Mouse (Mus musculus) MN1 (cell line): Measurements from ENCODE around the gene Zfhx3.

Experiments used
- DNase-seq: peaks from one replicate; pipeline ENCODE4 v3.0.0-alpha.2; 2016; ENCODE audit warnings: low spot score

Gene Zfhx3

DNA sequence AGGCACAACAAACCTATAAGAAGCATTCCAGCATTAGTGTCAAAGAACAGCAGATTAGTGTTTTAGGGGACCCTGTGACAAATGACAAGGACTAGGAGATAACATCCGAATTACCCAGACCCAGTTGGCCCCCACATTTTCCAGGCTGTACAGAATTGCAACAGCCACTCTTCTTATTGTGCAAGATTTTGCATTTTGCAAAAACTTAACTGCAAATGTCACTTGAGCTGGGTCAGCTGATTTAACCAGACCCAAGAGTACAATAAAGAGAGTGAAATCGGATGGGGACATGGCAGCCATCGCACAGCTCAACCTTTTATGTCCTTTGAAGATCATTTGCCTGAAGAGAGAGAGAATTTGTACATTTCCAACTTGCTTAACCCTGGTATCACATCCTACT is 720.3 kb downstream of the Zfhx3 start:
- DNase-seq = no peak

DNA sequence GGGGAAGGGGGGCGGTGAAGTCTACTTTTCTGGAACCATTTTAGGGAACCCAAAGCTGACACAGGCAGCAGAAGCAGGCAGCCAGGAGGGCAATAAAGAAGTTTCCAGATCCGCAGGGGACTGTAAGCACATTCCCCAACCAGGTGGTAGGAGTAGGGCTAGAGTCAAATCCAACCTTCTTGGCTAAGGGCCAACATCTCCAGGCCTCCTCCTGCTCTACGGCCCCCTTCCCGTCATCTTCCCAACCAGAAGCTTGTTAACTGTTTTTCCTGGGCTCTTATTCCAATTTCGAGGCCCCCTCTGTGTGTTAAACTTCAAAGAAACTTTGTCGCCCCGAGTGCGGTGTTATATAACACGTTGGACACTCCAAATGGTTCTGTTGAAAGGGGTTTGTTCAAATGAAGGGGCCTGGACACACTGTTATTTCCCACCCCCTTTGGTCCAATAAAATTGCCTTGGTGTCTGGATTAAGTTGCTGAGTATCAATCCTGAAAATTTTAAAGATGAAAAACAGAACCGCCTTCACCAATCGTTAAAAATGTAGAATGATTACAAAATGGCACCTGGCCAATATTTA is 729.6 kb downstream of the Zfhx3 start:
- DNase-seq = no peak

DNA sequence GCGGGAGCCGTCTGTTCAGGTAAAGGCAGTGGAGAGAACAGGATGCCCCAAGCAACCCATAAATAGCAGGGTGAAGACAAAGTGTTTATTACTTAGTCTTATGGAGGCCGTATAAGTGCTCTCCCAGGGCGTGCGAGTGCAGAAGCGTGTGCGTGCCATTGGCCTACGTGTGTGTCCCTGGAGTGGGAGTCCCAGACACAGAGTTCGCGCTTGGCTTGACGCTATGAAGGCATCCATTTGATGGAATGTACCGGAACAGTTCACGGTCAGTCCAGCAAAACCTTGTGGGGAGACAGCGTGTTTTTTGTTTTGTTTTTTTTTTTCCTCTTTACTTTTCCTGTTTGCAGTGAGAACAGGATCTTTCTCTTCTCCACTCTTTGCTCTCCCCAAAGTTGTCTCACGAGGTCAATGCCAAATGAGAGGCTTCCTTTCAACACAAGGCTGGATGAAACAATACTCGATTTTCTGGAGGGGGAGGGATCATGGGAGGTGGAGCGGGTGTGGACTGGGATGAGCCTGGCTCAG is 732.6 kb downstream of the Zfhx3 start:
- no peak for DNase-seq

DNA sequence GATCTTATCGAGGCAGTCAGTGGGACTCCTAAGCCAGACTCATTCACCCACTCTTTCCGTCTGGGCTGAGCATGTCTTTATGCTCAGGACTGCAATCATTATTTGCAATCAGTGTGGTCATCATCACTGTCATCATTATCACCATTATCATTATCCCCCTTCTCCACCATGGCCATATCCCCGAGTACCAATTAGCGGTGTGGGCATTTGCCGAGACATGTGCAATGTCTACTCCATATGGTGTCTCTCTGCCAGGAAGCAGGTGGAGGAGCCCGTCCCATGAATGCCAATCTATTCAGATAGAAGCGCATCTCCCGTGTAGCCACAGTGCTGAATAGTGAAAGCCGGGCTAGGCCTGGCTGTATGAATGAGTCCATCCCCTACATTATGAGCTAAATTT is 747.2 kb downstream of the Zfhx3 start:
- no peak for DNase-seq

DNA sequence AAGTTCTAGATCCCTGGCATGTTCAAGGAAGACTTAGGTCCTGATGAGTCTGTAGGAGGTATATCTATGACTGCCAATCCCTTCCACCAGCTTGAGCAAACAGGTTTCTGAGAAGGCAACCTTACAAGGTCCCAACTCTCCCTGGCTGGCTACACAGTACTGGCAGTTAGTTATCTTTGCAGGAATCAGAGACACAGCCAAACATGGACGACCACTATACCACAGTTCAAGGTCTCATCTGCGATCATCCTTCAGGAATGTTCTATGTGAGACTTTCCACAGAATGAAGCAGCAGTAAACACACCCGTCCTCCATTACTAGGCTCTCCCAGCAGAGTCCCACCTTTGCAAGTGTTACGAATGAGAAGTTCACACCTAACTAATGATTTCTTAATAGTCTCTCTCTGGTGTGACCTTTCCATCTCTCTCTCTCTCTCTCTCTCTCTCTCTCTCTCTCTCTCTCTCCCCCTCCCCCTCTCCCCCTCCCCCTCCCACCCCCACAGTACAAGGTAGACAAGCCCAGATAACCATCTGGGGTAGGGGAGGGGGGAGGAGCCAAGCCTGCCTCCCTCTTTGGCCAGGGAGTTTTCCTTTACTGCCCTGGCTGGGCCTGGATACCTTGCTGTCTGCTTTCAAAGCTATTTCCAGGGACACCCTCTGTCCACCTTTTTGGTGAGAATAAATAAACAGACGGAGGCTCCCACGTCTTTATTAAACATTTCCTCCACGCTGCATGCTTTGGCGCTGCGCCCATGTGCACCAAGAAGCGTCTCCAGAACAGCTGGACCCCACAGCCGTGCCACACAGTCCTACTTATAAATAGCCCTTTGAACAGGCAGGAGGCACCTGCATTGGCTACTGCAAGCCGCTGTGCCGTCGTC is 748.4 kb downstream of the Zfhx3 start:
- no peak for DNase-seq

DNA sequence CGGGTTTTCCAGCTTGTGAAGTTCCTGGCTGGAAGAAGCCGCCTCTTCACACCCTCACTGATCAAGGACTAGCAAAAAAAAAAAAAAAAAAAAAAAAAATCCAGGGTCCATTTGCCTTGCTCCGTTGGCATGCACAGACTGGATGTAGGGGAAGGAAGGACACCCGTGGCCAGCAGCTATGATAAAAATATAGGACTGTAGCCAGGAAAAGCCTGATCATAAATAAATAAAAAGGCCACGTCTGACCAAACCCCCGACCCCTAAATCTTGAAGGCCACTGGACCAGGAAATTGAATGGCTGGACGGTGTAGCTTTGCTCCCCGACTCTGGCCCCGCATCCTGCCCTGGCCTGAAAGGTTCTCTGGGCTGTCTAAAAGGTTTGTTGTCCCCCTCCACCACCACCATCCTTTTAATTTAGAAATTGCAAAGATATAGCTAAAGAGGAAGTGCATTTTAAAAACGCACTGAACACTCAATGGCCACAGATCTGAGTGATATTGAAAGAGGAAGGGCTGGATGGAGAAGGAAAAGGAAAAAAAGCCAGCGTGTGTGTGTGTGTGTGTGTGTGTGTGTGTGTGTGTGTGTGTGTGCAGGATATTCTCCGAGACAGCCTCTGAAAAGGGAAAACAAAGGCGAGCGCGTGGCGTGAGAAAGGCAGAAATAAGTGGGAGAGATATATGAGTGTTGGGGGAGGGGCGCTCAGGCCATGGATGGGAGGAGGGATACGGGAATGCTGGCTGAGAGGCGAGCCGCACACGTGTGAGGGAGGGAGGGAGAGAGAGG is 749.2 kb downstream of the Zfhx3 start:
- DNase-seq = no peak

DNA sequence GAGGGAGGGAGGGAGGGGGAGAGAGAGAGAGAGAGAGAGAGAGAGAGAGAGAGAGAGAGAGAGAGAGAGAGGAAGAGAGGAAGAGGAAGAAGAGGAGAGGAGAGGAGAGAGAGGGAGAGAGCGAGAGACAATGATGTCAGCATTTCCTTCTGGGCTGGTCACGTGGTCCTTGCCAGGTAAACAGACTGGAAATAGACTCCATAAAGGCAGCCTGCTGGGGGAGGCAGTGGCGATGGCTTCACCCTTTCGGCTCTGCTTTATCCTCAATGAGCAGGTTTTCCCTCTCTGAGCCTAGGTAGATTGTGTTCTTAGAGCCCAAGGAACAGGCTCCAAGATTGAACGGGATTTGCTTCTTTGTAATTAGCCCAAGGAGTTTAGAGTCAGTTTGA is 749.8 kb downstream of the Zfhx3 start:
- DNase-seq = no peak

DNA sequence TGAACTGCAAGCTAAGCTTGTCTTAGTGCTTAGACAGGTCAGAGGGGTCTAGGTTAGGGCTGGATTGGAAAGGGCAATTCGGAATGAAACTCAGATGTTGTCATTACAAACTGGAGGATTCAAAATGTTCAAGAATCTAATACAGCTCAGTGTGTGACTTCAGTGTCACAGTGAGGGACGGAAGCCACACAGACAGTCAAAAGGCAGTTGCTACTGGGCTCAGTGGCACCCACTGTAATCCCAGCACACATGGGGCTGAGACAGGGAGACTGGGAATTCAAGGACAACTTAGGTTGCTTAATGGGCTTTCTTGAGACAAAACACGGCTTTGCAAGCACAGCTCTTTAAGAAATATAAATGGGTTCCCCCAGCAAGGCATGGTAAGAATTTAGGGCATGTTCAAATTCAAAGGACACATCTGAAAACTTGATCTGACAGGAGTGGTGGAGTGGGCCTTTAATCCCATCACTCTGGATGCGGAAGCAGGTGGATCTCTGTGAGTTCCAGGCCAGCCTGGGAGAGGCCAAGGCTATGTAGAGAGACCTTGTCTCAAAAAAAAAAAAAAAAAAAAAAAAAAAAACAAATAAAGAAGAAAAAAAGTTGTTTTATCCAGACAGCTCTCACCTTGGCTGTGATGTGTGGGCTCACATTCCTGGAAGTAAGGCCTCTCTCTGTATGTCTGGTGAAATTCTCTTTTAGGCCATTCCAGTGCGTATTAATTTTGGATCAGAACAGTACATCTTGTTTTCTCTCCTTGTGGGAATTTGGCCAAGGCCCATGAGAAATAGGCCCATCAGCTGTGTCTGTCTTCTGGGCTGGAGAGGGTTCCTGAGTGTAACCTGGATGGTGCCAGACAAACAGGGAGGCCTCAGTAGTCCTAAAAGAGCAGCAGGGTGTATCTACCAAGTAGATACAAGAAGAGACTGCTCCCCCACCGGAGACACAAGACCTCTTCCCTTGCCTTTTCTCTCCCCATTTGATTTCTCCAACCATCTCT is 750.5 kb downstream of the Zfhx3 start:
- DNase-seq = no peak

DNA sequence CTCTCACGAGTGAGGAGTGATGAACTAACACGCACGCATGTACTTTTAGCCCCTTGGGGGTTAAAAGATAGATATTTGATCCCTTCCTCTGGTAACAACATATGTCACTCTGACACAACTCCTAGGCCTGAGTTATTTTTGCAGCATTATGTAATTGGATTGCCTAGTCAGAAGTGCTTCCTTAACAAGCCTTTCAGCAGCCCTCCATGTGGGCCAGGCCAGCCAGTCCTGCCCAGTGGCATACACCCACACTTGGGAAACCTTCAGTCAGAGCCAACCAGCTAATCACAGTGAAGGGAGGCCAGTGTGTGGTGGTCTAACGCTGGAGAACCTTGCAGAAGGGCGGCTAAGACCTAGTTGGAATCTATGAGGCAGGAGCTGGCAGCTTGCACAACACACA is 751.4 kb downstream of the Zfhx3 start:
- no peak for DNase-seq

DNA sequence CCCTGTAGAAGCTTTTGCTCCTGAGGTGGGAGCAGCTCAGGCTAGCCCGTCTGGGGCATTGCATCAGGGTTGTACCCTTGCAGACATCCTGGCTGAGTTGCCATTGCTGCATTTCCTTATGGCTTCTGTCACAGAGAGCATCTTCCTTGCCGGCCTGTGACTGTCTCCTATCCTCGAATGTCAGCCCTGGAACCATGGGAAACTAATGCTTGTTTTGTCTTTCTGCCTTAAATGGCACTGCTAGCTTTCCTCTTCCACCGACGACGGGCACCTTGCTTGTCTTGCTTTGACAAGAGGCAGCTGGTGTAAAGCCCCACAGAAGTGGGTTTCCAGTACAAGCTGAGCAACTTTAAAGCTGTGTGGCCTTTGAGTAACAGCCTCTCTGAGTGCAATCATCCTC is 752.1 kb downstream of the Zfhx3 start:
- no peak for DNase-seq

DNA sequence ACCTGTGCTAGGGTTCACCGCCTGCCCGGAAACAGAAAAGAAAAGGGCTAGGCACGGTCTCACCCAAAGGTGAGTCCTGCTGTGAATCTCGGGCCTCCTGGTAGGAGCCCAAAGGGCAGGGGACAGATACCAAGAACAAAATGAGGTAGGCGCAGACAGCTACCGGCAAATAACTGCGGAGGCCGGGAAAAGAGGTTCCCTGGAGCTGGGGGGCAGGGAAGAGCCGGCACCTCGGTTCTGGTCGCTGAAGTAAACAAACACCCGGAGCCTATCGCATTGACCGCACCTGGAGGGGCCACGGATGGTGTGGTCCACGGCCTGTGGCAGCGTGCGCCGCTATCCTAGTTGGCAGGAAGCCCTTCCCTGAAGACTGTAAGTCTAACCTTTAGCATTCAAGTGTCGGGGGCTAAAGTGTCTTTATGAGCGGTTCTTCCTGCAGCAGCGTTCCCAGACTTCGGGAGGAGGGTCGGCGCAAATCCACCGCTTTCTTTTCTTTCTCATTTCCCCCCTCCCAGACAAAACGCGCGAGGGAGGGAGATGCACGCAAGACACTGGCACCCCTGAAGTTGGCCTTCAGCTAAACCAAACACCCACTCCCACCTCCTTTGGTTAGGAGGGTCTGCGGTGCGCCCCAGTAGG is 752.9 kb downstream of the Zfhx3 start:
- DNase-seq = no peak

DNA sequence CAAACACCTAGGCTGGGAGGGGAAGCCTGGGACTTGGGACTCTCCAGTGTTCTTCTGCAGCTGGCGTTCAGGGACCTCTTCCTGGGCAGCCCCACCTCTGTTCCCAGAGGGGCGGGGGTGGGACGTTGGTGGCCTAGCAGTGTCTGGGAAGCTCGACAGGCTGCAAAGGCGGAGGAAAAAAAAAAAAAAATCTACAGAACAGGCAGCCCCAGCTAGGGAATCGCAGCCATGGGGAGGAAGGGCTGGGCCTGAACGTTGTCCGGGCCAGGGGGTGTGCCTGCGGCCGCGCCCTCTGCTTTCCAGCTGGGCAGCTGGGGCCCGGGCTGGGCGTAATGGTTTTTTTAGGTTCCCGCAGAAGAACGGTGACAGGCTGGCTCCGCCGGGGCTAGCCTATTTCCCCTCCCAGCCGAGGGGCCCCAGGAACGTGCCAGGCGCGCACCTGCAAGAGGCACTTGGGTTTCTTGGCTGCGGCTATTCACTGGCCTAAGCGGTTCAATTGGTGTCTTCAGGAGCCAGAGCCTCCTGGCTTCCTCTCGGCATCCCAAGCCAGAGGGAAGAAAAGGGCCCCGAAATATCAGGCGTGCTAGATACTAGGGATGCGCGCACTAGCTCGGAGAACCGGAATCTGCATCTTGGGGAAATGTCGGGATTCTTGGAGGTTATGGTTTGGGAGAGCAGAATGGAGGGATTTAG is 753.6 kb downstream of the Zfhx3 start:
- no peak for DNase-seq

DNA sequence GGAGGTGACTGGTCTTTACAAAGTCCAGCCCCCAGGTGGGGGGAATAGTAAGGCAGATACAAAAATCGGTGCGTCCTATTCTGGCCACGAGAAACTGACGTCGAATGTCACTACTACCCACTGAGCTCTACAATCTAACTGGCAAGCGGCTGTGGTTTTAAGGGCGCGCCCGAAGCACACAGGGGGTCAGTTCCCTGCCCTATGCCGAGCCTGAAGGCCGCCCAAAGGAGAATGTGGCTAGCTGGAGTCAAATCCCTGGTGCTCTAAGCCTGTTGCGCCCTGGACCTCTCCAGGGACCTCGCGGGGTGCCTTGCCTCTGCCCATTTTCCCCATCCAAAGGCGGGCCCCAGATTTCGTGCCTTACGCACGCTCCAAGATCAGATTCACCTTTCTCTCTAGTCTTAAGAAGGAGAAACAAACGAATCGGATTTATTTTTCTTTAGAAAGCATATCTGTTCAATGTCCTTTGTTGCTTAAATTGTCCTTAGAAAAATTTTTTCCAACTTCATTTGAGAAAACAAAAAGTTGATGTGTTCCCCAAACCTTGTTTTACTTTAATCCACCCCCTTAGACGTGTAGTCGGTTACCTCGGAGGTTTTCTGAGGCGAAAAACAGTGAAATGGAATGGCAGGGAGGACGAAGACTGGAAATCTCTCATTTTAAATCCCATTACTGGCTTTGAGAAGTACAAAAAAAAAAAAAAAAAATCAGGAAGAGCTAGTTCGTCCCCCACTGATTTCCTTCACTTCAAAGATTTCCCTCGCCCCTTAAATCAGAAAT is 754.4 kb downstream of the Zfhx3 start:
- DNase-seq = no peak

DNA sequence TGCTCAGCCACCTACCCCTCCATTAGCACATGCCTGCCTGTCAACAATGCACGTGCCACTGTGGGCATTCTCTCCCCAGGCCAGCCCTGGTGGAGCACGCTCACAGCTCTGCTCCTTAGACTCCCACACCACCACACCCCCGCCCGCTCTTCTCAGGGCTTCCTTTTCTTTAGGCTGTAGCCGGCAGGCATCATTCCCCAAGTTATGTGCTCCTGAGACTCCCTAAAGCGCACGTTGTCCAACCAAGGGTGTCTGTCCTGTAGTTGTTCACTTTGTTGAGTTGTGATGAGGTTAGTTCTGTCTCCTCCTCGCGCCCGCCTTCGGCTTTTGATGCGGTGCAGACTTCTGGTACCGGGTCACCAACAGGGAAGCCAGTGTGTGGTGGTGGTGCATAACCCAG is 755.1 kb downstream of the Zfhx3 start:
- no peak for DNase-seq

DNA sequence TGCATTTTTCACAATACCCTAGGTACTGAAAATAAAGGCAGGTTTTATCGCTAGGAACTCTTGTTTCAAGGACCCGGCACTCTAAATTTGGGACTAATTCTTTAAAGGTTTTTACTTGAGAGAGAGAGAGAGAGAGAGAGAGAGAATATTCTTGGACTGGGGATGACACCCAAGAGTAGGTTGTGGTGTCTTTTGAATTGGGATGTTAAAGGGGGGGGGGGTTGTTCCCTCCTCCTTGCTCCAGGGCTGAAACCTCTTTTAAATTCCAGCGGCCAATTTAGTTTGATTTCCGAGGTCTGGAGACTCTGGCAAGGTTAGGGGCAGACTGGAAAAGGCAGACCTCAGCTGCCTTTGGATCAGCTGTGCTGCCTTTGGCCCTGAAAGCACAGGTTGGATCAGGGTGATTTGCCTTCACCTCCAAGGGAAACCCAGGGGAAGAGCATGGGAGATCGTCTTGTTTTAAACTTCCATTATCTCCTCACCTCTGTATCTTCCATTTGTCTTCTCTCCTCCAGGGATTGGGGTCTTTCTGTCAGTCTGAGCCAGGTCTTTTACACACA is 755.7 kb downstream of the Zfhx3 start:
- DNase-seq = no peak

DNA sequence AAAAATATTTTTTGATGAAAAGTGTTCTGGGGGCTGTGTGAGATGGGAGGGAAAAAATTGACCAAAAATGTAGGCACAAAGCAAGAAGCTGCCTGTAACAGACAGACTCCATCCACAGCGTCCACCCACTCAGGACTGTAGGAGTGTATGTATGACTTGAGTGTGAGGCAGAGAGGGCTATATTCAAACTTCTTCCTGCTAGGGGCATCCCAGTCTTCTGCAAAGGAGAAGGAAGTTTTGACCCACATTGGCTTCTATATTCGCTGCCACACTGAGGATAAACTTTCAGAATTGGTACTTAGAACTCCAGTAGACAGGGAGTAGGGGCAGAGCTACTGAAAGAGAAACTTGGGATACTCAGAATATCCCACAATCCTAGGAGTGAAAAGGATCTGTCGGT is 756.6 kb downstream of the Zfhx3 start:
- no peak for DNase-seq

DNA sequence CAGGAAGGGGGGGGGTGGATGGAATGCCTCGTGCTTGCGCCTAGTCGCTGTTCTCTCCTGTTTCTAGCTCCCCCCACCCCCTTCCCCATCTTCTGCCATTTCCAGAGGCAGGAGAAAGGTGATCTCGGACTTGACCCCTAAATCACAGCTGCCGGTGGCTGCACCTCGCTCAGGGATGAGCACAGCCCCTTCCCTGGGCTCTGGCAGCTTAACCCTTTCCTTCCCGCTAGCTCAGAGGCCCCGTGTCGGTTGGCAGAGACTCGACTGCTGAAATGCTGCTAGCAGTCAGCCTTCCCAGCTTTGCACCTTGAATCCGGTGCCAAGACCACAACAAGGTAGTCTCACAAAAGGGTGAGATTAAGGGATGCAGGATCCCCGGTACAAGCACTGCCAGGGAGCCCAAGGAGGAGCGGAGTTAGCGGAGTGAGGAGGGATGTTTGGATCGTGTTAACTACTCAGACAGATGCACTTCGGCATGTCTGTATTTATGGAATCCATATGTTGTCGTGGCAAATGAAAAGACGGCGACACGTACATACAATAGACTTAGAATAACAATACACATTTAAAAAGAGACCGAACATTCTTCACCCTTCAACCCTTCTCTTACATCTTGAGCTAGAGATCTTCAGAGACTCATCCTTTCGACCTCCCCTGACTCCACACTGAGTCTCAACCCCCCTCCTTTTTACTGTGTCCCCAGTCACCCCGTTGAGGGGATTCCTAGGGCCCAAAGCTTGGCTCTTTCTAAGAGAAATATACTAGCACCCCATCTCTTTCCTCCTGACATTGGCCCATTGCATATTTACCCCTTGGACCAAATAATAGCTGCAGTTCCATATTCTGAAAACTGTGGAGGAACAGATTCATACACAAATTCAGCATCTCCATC is 757.3 kb downstream of the Zfhx3 start:
- no peak for DNase-seq
